Mouse (Mus musculus): ENCODE data around the gene Abcg8.

DNA sequence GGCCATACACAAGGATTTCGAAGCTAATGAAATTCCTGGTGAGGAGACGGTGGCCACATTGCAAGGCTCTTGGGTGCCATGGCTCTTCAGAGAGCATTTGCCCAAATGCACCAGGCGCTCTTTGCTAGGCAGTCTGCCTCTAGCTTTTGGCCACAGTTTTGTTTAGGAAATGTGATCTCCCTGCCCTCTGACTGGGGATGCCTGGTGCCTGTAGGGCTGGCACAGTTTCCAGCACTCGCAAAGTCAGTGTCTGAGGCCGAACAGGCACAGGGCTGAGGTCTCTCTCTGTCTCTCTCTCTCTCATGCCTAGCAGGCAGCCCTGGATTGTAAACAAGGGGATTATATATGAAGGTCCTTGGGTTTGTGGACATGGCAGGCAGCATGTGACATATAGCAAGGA is 14.0 kb downstream of the Abcg8 start:
- no peak for TF ChIP-seq ZMIZ1 (IDR thresholded peaks at IDR 0.05; ENCODE audit: low read depth, low read length)
- no peak for TF ChIP-seq CTCF (conservative IDR thresholded peaks at IDR 0.05 in 1 of 2, IDR thresholded peaks at IDR 0.05 in 1 of 2; ENCODE audit: low read depth in 2 of 2, low read length in 2 of 2)
- no peak for TF ChIP-seq MAFK (IDR thresholded peaks at IDR 0.05; ENCODE audit: insufficient replicate concordance, low read length)
- TF ChIP-seq POLR2A (IDR thresholded peaks at IDR 0.05; ENCODE audit: low read depth, low read length): no peak
- TF ChIP-seq MEF2A (IDR thresholded peaks at IDR 0.05; ENCODE audit: borderline replicate concordance, low read depth, low read length): no peak
- TF ChIP-seq NRF1 (IDR thresholded peaks at IDR 0.05; ENCODE audit: low read depth, low read length): no peak
- no peak for TF ChIP-seq EP300 (IDR thresholded peaks at IDR 0.05; ENCODE audit: low read length)
- TF ChIP-seq POLR2AphosphoS2 (IDR thresholded peaks at IDR 0.05; ENCODE audit: low read depth, low read length): no peak
- TF ChIP-seq KAT2A (IDR thresholded peaks at IDR 0.05; ENCODE audit: insufficient replicate concordance, low read length): no peak
- no peak for TF ChIP-seq ZNF384 (IDR thresholded peaks at IDR 0.05; ENCODE audit: low read depth, low read length)
- TF ChIP-seq TCF12 (IDR thresholded peaks at IDR 0.05; ENCODE audit: low read depth, low read length): no peak
- no peak for TF ChIP-seq USF1 (IDR thresholded peaks at IDR 0.05; ENCODE audit: low read depth, low read length)
